Mouse (Mus musculus) kidney, embryonic 16.5 days (tissue): ENCODE data around the gene Tns1. TPM values are rescaled to one million over a fixed set of nuclear protein-coding genes. Genes with fewer than 3 reads are reported as not detected.
"Not testable (repeated sequence)": the region's sequence is repeated elsewhere in the genome, so short reads cannot be mapped to it uniquely, and the experiment has no call there.

Source experiments
- ATAC-seq: fragments of 200-750 bp; cut with Nextera tagmentation; 2 replicates; pipeline ENCODE4 v1.8.0; 2017; ENCODE audit warnings: moderate TSS enrichment; ENCODE audit not compliant: low FRiP score, low TSS enrichment
- H3K27ac ChIP-seq: fragments of 300-500 bp; sonication (generic); 2 replicates; pipeline ENCODE4 v1.5.1; 2014; ENCODE audit warnings: low read length
- H3K27me3 ChIP-seq: fragments of 300-500 bp; sonication (generic); 2 replicates; pipeline ENCODE4 v1.6.1; 2014; ENCODE audit warnings: low read length, control low read depth, mixed read lengths; ENCODE audit not compliant: insufficient read depth
- H3K36me3 ChIP-seq: fragments of 300-500 bp; sonication (generic); 2 replicates; pipeline ENCODE4 v1.6.1; 2014; ENCODE audit warnings: low read length, control low read depth, mixed read lengths; ENCODE audit not compliant: insufficient read depth
- H3K4me1 ChIP-seq: fragments of 300-500 bp; sonication (generic); 2 replicates; pipeline ENCODE4 v1.6.1; 2014; ENCODE audit warnings: low read length, control low read depth, mixed read lengths; ENCODE audit not compliant: insufficient read depth
- H3K4me2 ChIP-seq: fragments of 300-500 bp; sonication (generic); replicated peaks from 2 replicates; pipeline ENCODE4 v1.6.1; 2014; ENCODE audit warnings: low read depth, low read length
- H3K4me3 ChIP-seq: fragments of 300-500 bp; sonication (generic); 2 replicates; pipeline ENCODE4 v1.5.1; 2014; ENCODE audit warnings: mild to moderate bottlenecking, low read length
- H3K9ac ChIP-seq: fragments of 300-500 bp; sonication (generic); replicated peaks from 2 replicates; pipeline ENCODE4 v1.6.1; 2014; ENCODE audit warnings: low read length
- H3K9me3 ChIP-seq: fragments of 300-500 bp; sonication (generic); 2 replicates; pipeline ENCODE4 v1.6.1; 2016; ENCODE audit warnings: low read length, control low read depth
- WGBS: fragments of 180-500 bp; shearing (Covaris S2); extraction: QIAGEN DNeasy Blood & Tissue Kit; methylation state at CpG from one replicate; pipeline ENCODE4 v1.1.7; 2014; 5-methylcytosine and 5-hydroxymethylcytosine counted together
- polyA plus RNA-seq: library from polyadenylated mRNA; unstranded; fragments of >200 nt; fragmentation: Nextera tagmentation; extraction: Ambion mirVana; gene quantifications from 2 replicates; pipeline ENCODE4 v1.2.1, GENCODE M21; 2015

Gene Tns1
- polyA plus RNA-seq, 1 experiment from 2014 or later = 77.3 TPM

- Histone ChIP-seq H3K4me3 (no peak overlapping the region), H3K27ac (no peak overlapping the region), H3K36me3 (no peaks in the 10 kb centered on the region), H3K4me1 (peaks cover 5% of the 10 kb centered on the region; the same call in 1 of the 2 replicates), H3K27me3 (no peaks in the 10 kb centered on the region), H3K4me2 (no peak overlapping the region), H3K9ac (no peak overlapping the region), H3K9me3 (no peaks in the 10 kb centered on the region)
- ATAC-seq = no peak
- WGBS = 26% methylated on average over 10 of the region's 10 CpGs
Observed at GRCm38 (mm10) chr1:73905111-73905810, 219.0 kb downstream of the Tns1 start.

- Histone ChIP-seq H3K9me3 (no peaks in the 10 kb centered on the region), H3K36me3 (no peaks in the 10 kb centered on the region), H3K4me1 (peaks cover 5% of the 10 kb centered on the region; the same call in 1 of the 2 replicates), H3K27ac (no peak overlapping the region), H3K4me3 (no peak overlapping the region), H3K27me3 (no peaks in the 10 kb centered on the region), H3K4me2 (no peak overlapping the region), H3K9ac (no peak overlapping the region)
- ATAC-seq = no peak
- 92% methylated on average over 8 of the region's 8 CpGs for WGBS
Observed at GRCm38 (mm10) chr1:73904641-73905040, 219.6 kb downstream of the Tns1 start.

- no peaks in the 10 kb centered on the region for H3K27me3 ChIP-seq
- H3K9me3 ChIP-seq = no peaks in the 10 kb centered on the region
- no peak overlapping the region for H3K4me2 ChIP-seq
- ATAC-seq = no peak
- no peak overlapping the region for H3K4me3 ChIP-seq
- 88% methylated on average over 5 of the region's 5 CpGs for WGBS
- no peaks in the 10 kb centered on the region for H3K36me3 ChIP-seq
- H3K4me1 ChIP-seq = peaks cover 5% of the 10 kb centered on the region; the same call in 1 of the 2 replicates
- no peak overlapping the region for H3K27ac ChIP-seq
- H3K9ac ChIP-seq = no peak overlapping the region
Observed at GRCm38 (mm10) chr1:73903035-73903434, 221.2 kb downstream of the Tns1 start.

- Histone ChIP-seq H3K27ac (no peak overlapping the region), H3K4me2 (no peak overlapping the region)
- peak; percentile 69 for ATAC-seq
Observed at GRCm38 (mm10) chr1:73902171-73902991, 221.9 kb downstream of the Tns1 start.

GRCm38 (mm10) chr1:73901496-73901899 is 222.8 kb downstream of the Tns1 start:
- ATAC-seq = peak; percentile 44; the same call in 1 of the 2 replicates
- H3K4me2 ChIP-seq = no peak overlapping the region
- H3K27me3 ChIP-seq = no peaks in the 10 kb centered on the region
- H3K4me3 ChIP-seq = no peak overlapping the region
- H3K9me3 ChIP-seq = no peaks in the 10 kb centered on the region
- no peak overlapping the region for H3K27ac ChIP-seq
- WGBS = 4% methylated on average over 3 of the region's 3 CpGs
- H3K36me3 ChIP-seq = no peaks in the 10 kb centered on the region
- peaks cover 5% of the 10 kb centered on the region; the same call in 1 of the 2 replicates for H3K4me1 ChIP-seq
- no peak overlapping the region for H3K9ac ChIP-seq

More at GRCm38 (mm10) chr1:73902171-73902991, 221.9 kb downstream of the Tns1 start:
- Histone ChIP-seq H3K36me3 (no peaks in the 10 kb centered on the region), H3K4me3 (no peak overlapping the region), H3K27me3 (no peaks in the 10 kb centered on the region), H3K9me3 (no peaks in the 10 kb centered on the region), H3K4me1 (peaks cover 5% of the 10 kb centered on the region; the same call in 1 of the 2 replicates), H3K9ac (0 out of 2 replicates have a peak overlapping the region, but pooled peaks have one; percentile 6)
- WGBS = 7% methylated on average over 16 of the region's 16 CpGs

GRCm38 (mm10) chr1:73895451-73895850 is 228.8 kb downstream of the Tns1 start:
- H3K4me3 ChIP-seq, H3K9ac ChIP-seq, H3K27me3 ChIP-seq, H3K4me2 ChIP-seq, H3K9me3 ChIP-seq, H3K36me3 ChIP-seq, H3K4me1 ChIP-seq, H3K27ac ChIP-seq, ATAC-seq: not testable (repeated sequence)
- WGBS = 95% methylated on average over 6 of the region's 6 CpGs

GRCm38 (mm10) chr1:73880731-73881130 is 243.5 kb downstream of the Tns1 start:
- ATAC-seq = no peak
- no peaks in the 10 kb centered on the region for H3K4me1 ChIP-seq

GRCm38 (mm10) chr1:73875676-73876218 is 248.5 kb downstream of the Tns1 start:
- Histone ChIP-seq H3K4me3 (no peak overlapping the region), H3K9ac (no peak overlapping the region), H3K9me3 (no peaks in the 10 kb centered on the region), H3K27ac (no peak overlapping the region), H3K4me1 (no peaks in the 10 kb centered on the region), H3K4me2 (no peak overlapping the region), H3K27me3 (no peaks in the 10 kb centered on the region), H3K36me3 (no peaks in the 10 kb centered on the region)
- ATAC-seq = no peak
- 21% methylated on average over 1 of the region's 1 CpGs for WGBS

More at GRCm38 (mm10) chr1:73880731-73881130, 243.5 kb downstream of the Tns1 start:
- H3K9ac ChIP-seq = no peak overlapping the region
- no peak overlapping the region for H3K27ac ChIP-seq
- H3K9me3 ChIP-seq = 0 out of 2 replicates have a peak, but pooled peaks cover 5% of the 10 kb centered on the region
- H3K4me3 ChIP-seq = no peak overlapping the region
- no peaks in the 10 kb centered on the region for H3K27me3 ChIP-seq
- no peak overlapping the region for H3K4me2 ChIP-seq
- H3K36me3 ChIP-seq = no peaks in the 10 kb centered on the region

- H3K36me3 ChIP-seq = no peaks in the 10 kb centered on the region
- no peak overlapping the region for H3K4me3 ChIP-seq
- no peak overlapping the region for H3K27ac ChIP-seq
- H3K9ac ChIP-seq = no peak overlapping the region
- no peaks in the 10 kb centered on the region for H3K9me3 ChIP-seq
- 87% methylated on average over 3 of the region's 3 CpGs for WGBS
- H3K27me3 ChIP-seq = no peaks in the 10 kb centered on the region
- no peak for ATAC-seq
- H3K4me1 ChIP-seq = peaks cover 9% of the 10 kb centered on the region
- no peak overlapping the region for H3K4me2 ChIP-seq
Observed at GRCm38 (mm10) chr1:73864314-73864713, 259.9 kb downstream of the Tns1 start.
